Mouse (Mus musculus): ENCODE data around the gene Baiap2l1. TPM values are rescaled to one million over a fixed set of nuclear protein-coding genes. Genes with fewer than 3 reads are reported as not detected.

The Baiap2l1 gene
- polyA plus RNA-seq, 2 experiments, result 7.4 to 9.2 TPM

DNA sequence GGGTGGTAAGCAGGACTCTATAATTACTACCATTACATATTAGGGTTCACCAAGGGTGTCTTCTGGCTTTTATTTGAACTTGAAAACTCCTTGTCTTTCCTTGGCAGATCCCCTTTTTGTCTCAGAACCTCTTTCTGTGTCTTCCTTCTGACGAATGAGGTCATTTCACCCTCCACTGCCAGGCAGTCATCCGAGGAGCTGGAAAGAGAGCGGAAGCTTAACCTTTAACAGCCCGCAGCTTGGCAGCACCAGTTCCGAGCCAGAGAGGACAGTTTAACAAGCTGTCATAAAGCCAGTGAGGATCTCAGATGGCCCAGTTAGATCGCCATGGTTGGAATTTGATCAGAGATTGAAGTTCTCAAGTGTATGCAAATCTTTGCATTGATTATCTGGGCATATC lies 2.4 kb upstream of the Baiap2l1 start:
- no peaks in the 10 kb centered on the region for H3K9me3 ChIP-seq (ENCODE audit: control insufficient read depth, low read length)
- no peak overlapping the region for H3K4me2 ChIP-seq (replicated peaks; ENCODE audit: low read depth, low read length, severe bottlenecking)
- DNase-seq (ENCODE audit: low spot score) (no peak), ATAC-seq (ENCODE audit: low FRiP score, low read depth) (no peak)
- TF ChIP-seq POLR2A (IDR thresholded peaks at IDR 0.05; ENCODE audit: borderline replicate concordance, extremely low read depth, insufficient read depth, insufficient read length), result no peak
- H3K4me3 ChIP-seq (replicated peaks; ENCODE audit: low read length), result no peak overlapping the region
- H3K27ac ChIP-seq (replicated peaks; ENCODE audit: low read depth, low read length), result no peak overlapping the region
- H3K9ac ChIP-seq (ENCODE audit: low read depth, low read length, severe bottlenecking), result no peak overlapping the region
- WGBS, result 43% methylated on average over 6 of the region's 6 CpGs
- H3K4me1 ChIP-seq (ENCODE audit: control insufficient read depth, insufficient read depth, low read length), result 0 out of 2 replicates have a peak, but pooled peaks cover 7% of the 10 kb centered on the region
- H3K27me3 ChIP-seq (ENCODE audit: control insufficient read depth, insufficient read depth, low read length), result no peaks in the 10 kb centered on the region
- no peaks in the 10 kb centered on the region for H3K36me3 ChIP-seq (ENCODE audit: control insufficient read depth, insufficient read depth, low read length)

DNA sequence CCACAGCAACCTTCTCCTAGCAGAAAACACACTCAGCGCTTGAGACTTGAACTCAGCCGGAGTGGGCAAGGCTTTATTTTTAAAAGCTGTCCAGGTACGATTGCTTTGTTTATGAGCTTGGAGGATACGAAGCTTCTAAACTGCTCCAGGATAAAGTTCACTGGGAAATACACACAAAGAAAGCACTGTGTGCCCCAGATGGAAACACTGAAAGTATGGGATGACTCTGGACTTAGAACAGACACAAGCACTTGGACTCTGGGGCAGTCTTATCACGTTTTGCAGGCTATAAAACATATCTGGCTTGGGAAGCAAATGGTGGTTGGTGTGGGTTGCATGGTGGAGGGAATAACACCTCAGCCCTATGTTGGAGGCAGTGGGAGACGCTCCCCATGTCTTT lies 2.0 kb upstream of the Baiap2l1 start:
- Histone ChIP-seq H3K9me3 (ENCODE audit: control insufficient read depth, low read length) (no peaks in the 10 kb centered on the region), H3K9ac (ENCODE audit: low read depth, low read length, severe bottlenecking) (no peak overlapping the region), H3K27ac (replicated peaks; ENCODE audit: low read depth, low read length) (no peak overlapping the region), H3K4me2 (replicated peaks; ENCODE audit: low read depth, low read length, severe bottlenecking) (no peak overlapping the region), H3K36me3 (ENCODE audit: control insufficient read depth, insufficient read depth, low read length) (no peaks in the 10 kb centered on the region), H3K4me1 (ENCODE audit: control insufficient read depth, insufficient read depth, low read length) (0 out of 2 replicates have a peak, but pooled peaks cover 7% of the 10 kb centered on the region), H3K27me3 (ENCODE audit: control insufficient read depth, insufficient read depth, low read length) (no peaks in the 10 kb centered on the region), H3K4me3 (replicated peaks; ENCODE audit: low read length) (no peak overlapping the region)
- TF ChIP-seq POLR2A (IDR thresholded peaks at IDR 0.05; ENCODE audit: borderline replicate concordance, extremely low read depth, insufficient read depth, insufficient read length), result no peak
- WGBS, result 67% methylated on average over 6 of the region's 6 CpGs
- no peak for ATAC-seq (ENCODE audit: low FRiP score, low read depth)
- no peak for DNase-seq (ENCODE audit: low spot score)

DNA sequence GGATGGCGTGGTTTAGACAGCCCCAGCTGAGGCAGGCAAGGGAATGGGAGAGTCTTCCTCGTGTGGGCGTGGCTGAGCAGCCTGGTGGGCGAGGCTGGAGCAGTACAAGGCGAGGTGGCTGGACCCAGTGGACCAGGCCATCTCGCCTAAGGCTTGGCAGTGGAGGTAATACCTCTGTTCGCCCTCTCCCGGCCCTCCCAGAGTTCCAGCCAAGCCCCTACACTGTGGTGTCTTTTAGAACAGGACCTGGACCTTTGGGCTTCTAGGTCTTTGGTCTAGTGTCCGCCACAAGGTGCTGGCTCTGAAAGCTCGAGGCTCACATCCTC lies 643 bp upstream of the Baiap2l1 start:
- Histone ChIP-seq H3K36me3 (ENCODE audit: control insufficient read depth, insufficient read depth, low read length) (no peaks in the 10 kb centered on the region), H3K9ac (ENCODE audit: low read depth, low read length, severe bottlenecking) (peak overlapping the region; percentile 29; the same call in 1 of the 2 replicates), H3K4me2 (replicated peaks; ENCODE audit: low read depth, low read length, severe bottlenecking) (peak overlapping the region; percentile 74), H3K4me1 (ENCODE audit: control insufficient read depth, insufficient read depth, low read length) (0 out of 2 replicates have a peak, but pooled peaks cover 7% of the 10 kb centered on the region), H3K27ac (replicated peaks; ENCODE audit: low read depth, low read length) (no peak overlapping the region), H3K4me3 (replicated peaks; ENCODE audit: low read length) (peak overlapping the region; percentile 50), H3K27me3 (ENCODE audit: control insufficient read depth, insufficient read depth, low read length) (no peaks in the 10 kb centered on the region), H3K9me3 (ENCODE audit: control insufficient read depth, low read length) (no peaks in the 10 kb centered on the region)
- WGBS, result 17% methylated on average over 4 of the region's 10 CpGs
- no peak for DNase-seq (ENCODE audit: low spot score)
- no peak for ATAC-seq (ENCODE audit: low FRiP score, low read depth)
- TF ChIP-seq POLR2A (IDR thresholded peaks at IDR 0.05; ENCODE audit: borderline replicate concordance, extremely low read depth, insufficient read depth, insufficient read length), result no peak

DNA sequence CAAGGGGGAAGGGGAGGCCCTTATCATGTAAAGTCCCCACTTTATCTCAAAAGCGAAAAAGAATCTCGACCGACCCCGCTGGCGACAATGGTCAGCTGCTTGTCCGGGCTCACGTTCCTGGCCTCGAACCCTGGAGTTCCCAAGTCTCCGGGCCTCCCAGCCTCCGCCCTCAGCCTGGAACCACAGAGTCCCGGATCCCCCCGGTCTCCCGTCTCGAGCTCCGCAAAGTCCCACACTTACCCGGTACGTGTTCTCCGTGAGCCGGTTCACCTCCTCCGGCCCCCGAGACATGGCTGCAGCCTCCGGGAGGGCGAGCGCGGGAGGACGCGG lies 396 bp downstream of the Baiap2l1 start:
- no peak for DNase-seq (ENCODE audit: low spot score)
- Histone ChIP-seq H3K4me3 (replicated peaks; ENCODE audit: low read length) (peak overlapping the region; percentile 50), H3K36me3 (ENCODE audit: control insufficient read depth, insufficient read depth, low read length) (no peaks in the 10 kb centered on the region), H3K9me3 (ENCODE audit: control insufficient read depth, low read length) (no peaks in the 10 kb centered on the region), H3K4me2 (replicated peaks; ENCODE audit: low read depth, low read length, severe bottlenecking) (peak overlapping the region; percentile 74), H3K27me3 (ENCODE audit: control insufficient read depth, insufficient read depth, low read length) (no peaks in the 10 kb centered on the region), H3K27ac (replicated peaks; ENCODE audit: low read depth, low read length) (peak overlapping the region; percentile 3; the same call in 1 of the 2 replicates), H3K9ac (ENCODE audit: low read depth, low read length, severe bottlenecking) (peak overlapping the region; percentile 51), H3K4me1 (ENCODE audit: control insufficient read depth, insufficient read depth, low read length) (0 out of 2 replicates have a peak, but pooled peaks cover 7% of the 10 kb centered on the region)
- WGBS, result under 1% methylated on average over 26 of the region's 27 CpGs
- TF ChIP-seq POLR2A (IDR thresholded peaks at IDR 0.05; ENCODE audit: borderline replicate concordance, extremely low read depth, insufficient read depth, insufficient read length), result no peak
- ATAC-seq (ENCODE audit: low FRiP score, low read depth), result no peak

DNA sequence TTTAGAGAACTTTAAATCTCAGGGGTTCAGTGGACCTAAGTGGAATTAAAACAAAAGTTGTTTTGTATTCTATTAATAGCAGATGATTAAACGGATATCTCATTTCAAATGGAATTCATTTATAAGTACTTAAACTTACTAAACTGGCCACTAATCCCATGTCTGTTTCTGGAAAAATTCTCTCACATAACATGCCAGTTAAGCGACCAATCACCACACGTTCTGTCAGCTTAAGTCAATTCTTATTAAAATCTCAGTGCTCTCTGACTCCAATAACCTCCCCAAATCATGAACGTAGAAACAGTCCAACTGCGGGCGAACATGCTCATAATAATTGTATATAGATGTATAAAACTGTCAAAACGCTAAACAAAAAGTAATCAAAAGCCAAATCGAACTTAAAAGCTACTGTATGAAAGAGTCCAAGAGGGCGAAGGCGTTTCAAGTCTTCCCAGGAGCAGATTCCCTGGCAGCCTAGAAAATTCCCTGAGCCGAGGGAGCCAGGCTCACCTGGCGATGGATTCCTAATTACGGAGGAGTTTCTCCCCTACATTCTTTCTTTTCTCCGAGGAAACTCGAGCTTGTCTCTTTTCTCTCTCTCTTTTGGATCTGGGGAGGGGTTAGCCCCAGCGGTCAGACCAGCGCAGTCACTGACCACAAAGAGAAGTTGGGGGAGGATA lies 996 bp downstream of the Baiap2l1 start:
- no peak overlapping the region for H3K27ac ChIP-seq (replicated peaks; ENCODE audit: low read depth, low read length)
- no peaks in the 10 kb centered on the region for H3K27me3 ChIP-seq (ENCODE audit: control insufficient read depth, insufficient read depth, low read length)
- peak overlapping the region; percentile 74 for H3K4me2 ChIP-seq (replicated peaks; ENCODE audit: low read depth, low read length, severe bottlenecking)
- 0 out of 2 replicates have a peak, but pooled peaks cover 7% of the 10 kb centered on the region for H3K4me1 ChIP-seq (ENCODE audit: control insufficient read depth, insufficient read depth, low read length)
- no peaks in the 10 kb centered on the region for H3K36me3 ChIP-seq (ENCODE audit: control insufficient read depth, insufficient read depth, low read length)
- no peak for ATAC-seq (ENCODE audit: low FRiP score, low read depth)
- WGBS, result 4% methylated on average over 17 of the region's 17 CpGs
- peak; percentile 24 for DNase-seq (ENCODE audit: low spot score)
- no peak for TF ChIP-seq POLR2A (IDR thresholded peaks at IDR 0.05; ENCODE audit: borderline replicate concordance, extremely low read depth, insufficient read depth, insufficient read length)
- peak overlapping the region; percentile 51 for H3K9ac ChIP-seq (ENCODE audit: low read depth, low read length, severe bottlenecking)
- peak overlapping the region; percentile 50 for H3K4me3 ChIP-seq (replicated peaks; ENCODE audit: low read length)
- no peaks in the 10 kb centered on the region for H3K9me3 ChIP-seq (ENCODE audit: control insufficient read depth, low read length)

Data from limb, embryonic 14.5 days (tissue).